8 mouse cellular contexts compared by ENCODE assay signal in genomic region chr5:118877313-118877669, GRCm38 (mm10).
DNase-seq lines count a peak whose midpoint lies in the region; ATAC-seq and TF ChIP-seq lines count a peak whose summit lies in the region.

No protein-coding gene starts in this region.

- no peak overlapping the region for H3K27ac ChIP-seq in forebrain, embryonic 15.5 days (replicated peaks)
- no peak overlapping the region for H3K27ac ChIP-seq in hindbrain, embryonic 16.5 days (ENCODE audit: low read depth, low read length)
- H3K27ac ChIP-seq in liver, embryonic 14.5 days: no peak overlapping the region

- no peak overlapping the region for H3K9ac ChIP-seq in forebrain, embryonic 15.5 days (replicated peaks)
- no peak overlapping the region for H3K9ac ChIP-seq in hindbrain, embryonic 16.5 days (ENCODE audit: low read depth, low read length)
- H3K9ac ChIP-seq in liver, embryonic 14.5 days (replicated peaks): no peak overlapping the region

- DNase-seq in 3T3-L1 (ENCODE audit: low read depth, low spot score): peak; percentile 23
- DNase-seq in adrenal gland, adult 18-20 months (ENCODE audit: low spot score in 2 of 2): peak; percentile 57 to 69
- no peak for DNase-seq in liver, embryonic 14.5 days (ENCODE audit: low read depth in 3 of 3, low spot score in 3 of 3)
- peak; percentile 20 for DNase-seq in ovary, adult 18-20 months (ENCODE audit: low spot score)
- no peak for DNase-seq in spleen, postnatal 10 days (ENCODE audit: low spot score in 2 of 2)

- no peak for ATAC-seq in forebrain, embryonic 15.5 days (replicated peaks)
- ATAC-seq in hindbrain, embryonic 16.5 days: no peak
- ATAC-seq in liver, embryonic 14.5 days (ENCODE audit: insufficient read depth): no peak
- no peak for ATAC-seq in megakaryocyte progenitor cell, adult 5-6 weeks (replicated peaks; ENCODE audit: poor library complexity)

- H3K27me3 ChIP-seq in forebrain, embryonic 15.5 days: peaks cover 53% of the 10 kb centered on the region
- peaks cover 43% of the 10 kb centered on the region for H3K27me3 ChIP-seq in hindbrain, embryonic 16.5 days (replicated peaks; ENCODE audit: control insufficient read depth, insufficient read depth, low read length)
- peaks cover 14% of the 10 kb centered on the region for H3K27me3 ChIP-seq in liver, embryonic 14.5 days (ENCODE audit: control insufficient read depth, insufficient read depth, low read length)

- 0% methylated on average over 12 of the region's 12 CpGs for WGBS in forebrain, embryonic 15.5 days
- under 1% methylated on average over 12 of the region's 12 CpGs for WGBS in hindbrain, embryonic 16.5 days
- under 1% methylated on average over 12 of the region's 12 CpGs for WGBS in liver, embryonic 14.5 days (ENCODE audit: insufficient replicate concordance)

- H3K4me2 ChIP-seq in forebrain, embryonic 15.5 days (replicated peaks): peak overlapping the region; percentile 9; the same call in 1 of the 2 replicates
- peak overlapping the region; percentile 42 for H3K4me2 ChIP-seq in hindbrain, embryonic 16.5 days (ENCODE audit: low read length)
- peak overlapping the region; percentile 26 for H3K4me2 ChIP-seq in liver, embryonic 14.5 days (ENCODE audit: low read depth)

- TF ChIP-seq EP300 in liver, embryonic 14.5 days (IDR thresholded peaks at IDR 0.05; ENCODE audit: low read depth): no peak

- H3K9me3 ChIP-seq in forebrain, embryonic 15.5 days: no peaks in the 10 kb centered on the region
- no peaks in the 10 kb centered on the region for H3K9me3 ChIP-seq in hindbrain, embryonic 16.5 days (ENCODE audit: control insufficient read depth, low read length)
- H3K9me3 ChIP-seq in liver, embryonic 14.5 days (ENCODE audit: control insufficient read depth, low read length): no peaks in the 10 kb centered on the region

- peaks cover 9% of the 10 kb centered on the region for H3K4me1 ChIP-seq in forebrain, embryonic 15.5 days
- peaks cover 5% of the 10 kb centered on the region; the same call in 1 of the 2 replicates for H3K4me1 ChIP-seq in hindbrain, embryonic 16.5 days (ENCODE audit: control insufficient read depth, insufficient read depth, low read depth, low read length)
- H3K4me1 ChIP-seq in liver, embryonic 14.5 days (replicated peaks; ENCODE audit: control insufficient read depth in 2 of 2, insufficient read depth in 2 of 2, low read length in 1 of 2): no peaks in the 10 kb centered on the region

- peak; percentile 47 for TF ChIP-seq CTCF in liver, embryonic 14.5 days (IDR thresholded peaks at IDR 0.05; ENCODE audit: low read depth)

- no peak overlapping the region; the same call in 1 of the 2 replicates for H3K4me3 ChIP-seq in forebrain, embryonic 15.5 days
- H3K4me3 ChIP-seq in hindbrain, embryonic 16.5 days (ENCODE audit: low read length): no peak overlapping the region; the same call in 1 of the 2 replicates
- no peak overlapping the region for H3K4me3 ChIP-seq in liver, embryonic 14.5 days (ENCODE audit: insufficient read depth in 1 of 2, low read depth in 2 of 2, low read length in 2 of 2)

- no peaks in the 10 kb centered on the region for H3K36me3 ChIP-seq in forebrain, embryonic 15.5 days
- H3K36me3 ChIP-seq in hindbrain, embryonic 16.5 days (ENCODE audit: control insufficient read depth, insufficient read depth, low read length): no peaks in the 10 kb centered on the region
- H3K36me3 ChIP-seq in liver, embryonic 14.5 days (replicated peaks; ENCODE audit: control insufficient read depth, insufficient read depth, low read depth): no peaks in the 10 kb centered on the region

Comparison
In these comparisons a context has a peak if more than half of its experiments do, and no peak if none do; other contexts are left out.
1. DNase-seq: peak in 3T3-L1 (single experiment), adrenal gland, adult 18-20 months (2 of 2) and ovary, adult 18-20 months (single experiment); none in liver, embryonic 14.5 days (0 of 3) and spleen, postnatal 10 days (0 of 2).
2. Peak in every context shown above with its lines, with median percentiles within 50 percentile points of each other: H3K4me2 ChIP-seq.